Mouse (Mus musculus) limb, embryonic 12.5 days (tissue): Measurements from ENCODE around the gene Tnrc6c. TPM values are rescaled to one million over a fixed set of nuclear protein-coding genes. Genes with fewer than 3 reads are reported as not detected.

Experiments
- ATAC-seq: fragments of 200-750 bp; cut with Nextera tagmentation; 2 replicates; pipeline ENCODE4 v1.8.0; 2017; ENCODE audit warnings: low read depth, moderate TSS enrichment; ENCODE audit not compliant: insufficient number of reproducible peaks, insufficient read depth, low FRiP score, low TSS enrichment
- H3K27ac ChIP-seq: fragments of 300-500 bp; sonication (generic); 2 replicates; pipeline ENCODE4 v1.5.1; 2016; ENCODE audit warnings: mild to moderate bottlenecking, moderate library complexity
- H3K27me3 ChIP-seq: fragments of 300-500 bp; sonication (generic); 2 replicates; pipeline ENCODE4 v1.6.1; 2016; ENCODE audit warnings: mild to moderate bottlenecking, moderate library complexity
- H3K36me3 ChIP-seq: fragments of 300-500 bp; sonication (generic); 2 replicates; pipeline ENCODE4 v1.6.1; 2016; ENCODE audit warnings: mild to moderate bottlenecking, moderate library complexity
- H3K4me1 ChIP-seq: fragments of 300-500 bp; sonication (generic); replicated peaks from 2 replicates; pipeline ENCODE4 v1.6.1; 2016
- H3K4me2 ChIP-seq: fragments of 300-500 bp; sonication (generic); 2 replicates; pipeline ENCODE4 v1.6.1; 2016; ENCODE audit warnings: mild to moderate bottlenecking, moderate library complexity
- H3K4me3 ChIP-seq: fragments of 300-500 bp; sonication (generic); replicated peaks from 2 replicates; pipeline ENCODE4 v1.5.1; 2016; ENCODE audit warnings: mild to moderate bottlenecking
- H3K9ac ChIP-seq: fragments of 300-500 bp; sonication (generic); replicated peaks from 2 replicates; pipeline ENCODE4 v1.6.1; 2016; ENCODE audit warnings: mild to moderate bottlenecking, moderate library complexity
- H3K9me3 ChIP-seq: fragments of 300-500 bp; sonication (generic); 2 replicates; pipeline ENCODE4 v1.6.1; 2016; ENCODE audit warnings: mild to moderate bottlenecking, moderate library complexity
- WGBS: fragments of 180-500 bp; shearing (Covaris S2); methylation state at CpG from one replicate; pipeline ENCODE4 v1.1.7; 2016; 5-methylcytosine and 5-hydroxymethylcytosine counted together
- polyA plus RNA-seq: library from polyadenylated mRNA; unstranded; fragments of >200 nt; fragmentation: Nextera tagmentation; extraction: Ambion mirVana; gene quantifications from 2 replicates; pipeline ENCODE4 v1.2.1, GENCODE M21; 2016

The Tnrc6c gene
- polyA plus RNA-seq, 1 experiment from 2014 or later, result 22.6 TPM

GRCm38 (mm10) chr11:117769683-117770047 lies 115.6 kb downstream of the Tnrc6c start:
- Histone ChIP-seq H3K9ac (no peak overlapping the region), H3K4me2 (no peak overlapping the region), H3K4me3 (no peak overlapping the region), H3K27me3 (no peaks in the 10 kb centered on the region), H3K4me1 (no peaks in the 10 kb centered on the region), H3K27ac (no peak overlapping the region), H3K36me3 (peaks cover 61% of the 10 kb centered on the region), H3K9me3 (no peaks in the 10 kb centered on the region)
- ATAC-seq, result no peak
- 87% methylated on average over 7 of the region's 7 CpGs for WGBS

DNA sequence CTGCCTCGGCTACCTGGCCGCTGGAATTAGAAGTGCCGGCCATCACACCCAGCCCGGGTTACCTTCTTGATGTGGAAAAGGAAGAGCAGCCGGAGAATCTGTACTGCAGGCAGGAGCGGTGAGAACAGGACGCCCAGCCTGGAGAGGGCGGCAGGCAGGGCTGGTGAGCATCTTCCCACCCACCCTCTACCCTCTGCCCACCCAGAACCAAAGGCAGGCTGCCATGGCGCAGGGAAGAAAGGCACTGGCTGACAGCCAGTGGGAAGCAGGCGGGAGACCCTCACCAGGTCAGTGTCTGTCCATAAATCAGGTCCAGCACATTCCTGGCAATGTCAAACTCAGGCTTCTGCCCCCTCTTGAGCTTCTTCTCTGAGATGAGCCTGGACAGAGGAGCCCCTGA lies 116.3 kb downstream of the Tnrc6c start:
- Histone ChIP-seq H3K36me3 (peaks cover 61% of the 10 kb centered on the region), H3K9me3 (no peaks in the 10 kb centered on the region), H3K4me3 (no peak overlapping the region), H3K9ac (no peak overlapping the region), H3K27ac (no peak overlapping the region), H3K4me1 (no peaks in the 10 kb centered on the region), H3K27me3 (no peaks in the 10 kb centered on the region), H3K4me2 (no peak overlapping the region)
- ATAC-seq, result no peak
- 77% methylated on average over 10 of the region's 10 CpGs for WGBS

DNA sequence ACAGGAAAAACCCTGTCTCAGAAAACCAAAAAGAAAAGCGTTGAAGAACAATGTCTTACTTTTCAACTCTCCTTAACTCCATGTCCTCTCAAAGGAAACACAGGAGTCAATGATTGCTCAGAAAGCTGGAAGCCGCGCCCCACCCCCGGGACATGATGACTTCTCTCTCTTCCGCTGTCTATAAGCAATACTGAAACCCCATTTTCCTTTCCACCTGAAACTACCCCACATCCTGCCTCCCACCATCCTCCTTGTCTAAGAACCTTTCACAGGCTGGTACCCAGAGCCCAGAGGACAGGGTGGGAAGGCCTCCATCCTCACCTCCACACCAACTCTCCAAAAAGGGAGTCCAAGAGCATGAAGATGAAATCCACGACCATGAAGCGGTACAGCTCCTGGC lies 118.3 kb downstream of the Tnrc6c start:
- H3K4me3 ChIP-seq, result no peak overlapping the region
- H3K9ac ChIP-seq, result no peak overlapping the region
- peaks cover 62% of the 10 kb centered on the region for H3K36me3 ChIP-seq
- WGBS, result 95% methylated on average over 7 of the region's 7 CpGs
- no peaks in the 10 kb centered on the region for H3K4me1 ChIP-seq
- H3K9me3 ChIP-seq, result no peaks in the 10 kb centered on the region
- no peak for ATAC-seq
- H3K27me3 ChIP-seq, result no peaks in the 10 kb centered on the region
- H3K27ac ChIP-seq, result no peak overlapping the region
- H3K4me2 ChIP-seq, result no peak overlapping the region

- 92% methylated on average over 10 of the region's 10 CpGs for WGBS
- no peak for ATAC-seq
- Histone ChIP-seq H3K4me2 (no peak overlapping the region), H3K36me3 (peaks cover 68% of the 10 kb centered on the region), H3K27ac (no peak overlapping the region), H3K9ac (no peak overlapping the region), H3K9me3 (no peaks in the 10 kb centered on the region), H3K4me3 (no peak overlapping the region), H3K4me1 (peaks cover 19% of the 10 kb centered on the region), H3K27me3 (no peaks in the 10 kb centered on the region)
These were observed 120.8 kb downstream of the Tnrc6c start for GRCm38 (mm10) chr11:117774925-117775324.

DNA sequence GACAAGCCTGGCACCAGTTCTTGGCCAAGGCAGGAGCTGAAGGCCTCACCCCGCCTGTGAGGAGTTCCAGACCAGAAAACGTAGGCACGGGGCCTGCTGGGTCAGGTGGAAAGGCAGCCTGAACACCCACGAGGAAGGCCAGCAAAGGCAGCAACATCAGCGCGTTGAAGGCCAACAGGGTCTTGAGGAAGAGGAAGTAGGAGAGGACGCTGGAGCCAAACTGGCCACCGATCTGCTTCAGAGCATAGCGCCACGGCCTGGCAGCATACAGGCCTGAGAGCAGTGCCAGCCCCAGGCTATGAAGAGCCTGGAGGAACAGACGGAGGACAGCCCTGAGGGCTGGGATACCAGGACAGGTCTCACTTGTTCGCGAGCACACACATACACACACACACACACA lies 121.5 kb downstream of the Tnrc6c start:
- no peaks in the 10 kb centered on the region for H3K9me3 ChIP-seq
- H3K4me1 ChIP-seq, result peaks cover 25% of the 10 kb centered on the region
- H3K27me3 ChIP-seq, result no peaks in the 10 kb centered on the region
- no peak overlapping the region for H3K9ac ChIP-seq
- H3K4me2 ChIP-seq, result no peak overlapping the region
- 89% methylated on average over 13 of the region's 13 CpGs for WGBS
- no peak overlapping the region for H3K4me3 ChIP-seq
- H3K36me3 ChIP-seq, result peaks cover 63% of the 10 kb centered on the region
- no peak for ATAC-seq
- no peak overlapping the region for H3K27ac ChIP-seq

DNA sequence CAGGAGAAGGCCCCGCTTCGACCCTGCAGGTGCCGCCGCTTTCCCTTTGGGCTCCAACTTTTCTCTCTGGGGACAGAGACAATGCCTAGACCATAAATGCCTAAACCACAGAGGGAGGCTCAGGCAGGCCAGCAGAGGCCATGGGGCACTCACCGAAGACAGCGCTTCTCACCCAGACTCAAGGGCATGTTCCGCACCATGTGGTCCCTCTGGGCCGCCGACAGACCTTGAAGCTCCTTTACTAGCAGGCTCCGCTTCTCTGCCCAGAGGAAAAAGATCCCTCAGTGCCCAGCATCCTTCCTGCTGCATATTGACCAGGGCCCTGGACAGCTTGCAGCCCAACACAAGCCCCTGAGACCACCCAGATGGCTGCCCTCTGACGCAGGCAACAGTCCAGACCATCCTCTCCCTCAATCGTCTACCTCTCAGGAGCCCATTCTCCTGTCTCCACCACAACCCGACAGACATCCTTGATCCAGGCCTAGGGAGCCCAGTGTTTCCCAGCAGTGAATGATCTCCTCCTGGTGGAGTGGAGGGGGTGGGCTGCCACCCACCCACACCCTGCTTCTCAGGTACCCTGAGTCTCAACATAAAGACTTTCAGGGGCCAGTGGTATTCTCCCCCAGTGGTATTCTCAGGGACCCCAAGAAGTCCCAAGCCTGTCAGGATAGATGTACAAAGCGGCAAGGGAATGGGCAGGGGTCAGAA lies 122.2 kb downstream of the Tnrc6c start:
- H3K4me3 ChIP-seq, result no peak overlapping the region
- H3K36me3 ChIP-seq, result peaks cover 60% of the 10 kb centered on the region
- no peaks in the 10 kb centered on the region for H3K9me3 ChIP-seq
- H3K4me1 ChIP-seq, result peaks cover 31% of the 10 kb centered on the region
- WGBS, result 91% methylated on average over 14 of the region's 14 CpGs
- no peak overlapping the region for H3K9ac ChIP-seq
- H3K27me3 ChIP-seq, result no peaks in the 10 kb centered on the region
- H3K4me2 ChIP-seq, result no peak overlapping the region
- no peak overlapping the region for H3K27ac ChIP-seq
- ATAC-seq, result no peak

- Histone ChIP-seq H3K4me3 (no peak overlapping the region), H3K4me2 (no peak overlapping the region), H3K27me3 (peaks cover 7% of the 10 kb centered on the region), H3K9me3 (no peaks in the 10 kb centered on the region), H3K36me3 (peaks cover 54% of the 10 kb centered on the region), H3K9ac (no peak overlapping the region), H3K4me1 (peaks cover 40% of the 10 kb centered on the region), H3K27ac (no peak overlapping the region)
- WGBS, result 87% methylated on average over 5 of the region's 5 CpGs
- ATAC-seq, result no peak
These were observed 123.0 kb downstream of the Tnrc6c start for GRCm38 (mm10) chr11:117777111-117777510.

- Histone ChIP-seq H3K9me3 (no peaks in the 10 kb centered on the region), H3K27ac (no peak overlapping the region), H3K27me3 (peaks cover 16% of the 10 kb centered on the region), H3K4me3 (no peak overlapping the region), H3K4me1 (peaks cover 45% of the 10 kb centered on the region), H3K4me2 (no peak overlapping the region), H3K9ac (no peak overlapping the region), H3K36me3 (peaks cover 51% of the 10 kb centered on the region)
- ATAC-seq, result no peak
- WGBS, result 96% methylated on average over 11 of the region's 11 CpGs
These were observed 123.9 kb downstream of the Tnrc6c start for GRCm38 (mm10) chr11:117778031-117778430.

- Histone ChIP-seq H3K4me3 (peak overlapping the region; percentile 54), H3K27ac (peak overlapping the region; percentile 86), H3K4me2 (peak overlapping the region; percentile 98), H3K27me3 (peaks cover 25% of the 10 kb centered on the region), H3K36me3 (peaks cover 42% of the 10 kb centered on the region), H3K9ac (peak overlapping the region; percentile 70), H3K4me1 (peaks cover 52% of the 10 kb centered on the region), H3K9me3 (no peaks in the 10 kb centered on the region)
- no peak; the same call in 1 of the 2 replicates for ATAC-seq
- 46% methylated on average over 12 of the region's 12 CpGs for WGBS
These were observed 124.9 kb downstream of the Tnrc6c start for GRCm38 (mm10) chr11:117778851-117779433.

DNA sequence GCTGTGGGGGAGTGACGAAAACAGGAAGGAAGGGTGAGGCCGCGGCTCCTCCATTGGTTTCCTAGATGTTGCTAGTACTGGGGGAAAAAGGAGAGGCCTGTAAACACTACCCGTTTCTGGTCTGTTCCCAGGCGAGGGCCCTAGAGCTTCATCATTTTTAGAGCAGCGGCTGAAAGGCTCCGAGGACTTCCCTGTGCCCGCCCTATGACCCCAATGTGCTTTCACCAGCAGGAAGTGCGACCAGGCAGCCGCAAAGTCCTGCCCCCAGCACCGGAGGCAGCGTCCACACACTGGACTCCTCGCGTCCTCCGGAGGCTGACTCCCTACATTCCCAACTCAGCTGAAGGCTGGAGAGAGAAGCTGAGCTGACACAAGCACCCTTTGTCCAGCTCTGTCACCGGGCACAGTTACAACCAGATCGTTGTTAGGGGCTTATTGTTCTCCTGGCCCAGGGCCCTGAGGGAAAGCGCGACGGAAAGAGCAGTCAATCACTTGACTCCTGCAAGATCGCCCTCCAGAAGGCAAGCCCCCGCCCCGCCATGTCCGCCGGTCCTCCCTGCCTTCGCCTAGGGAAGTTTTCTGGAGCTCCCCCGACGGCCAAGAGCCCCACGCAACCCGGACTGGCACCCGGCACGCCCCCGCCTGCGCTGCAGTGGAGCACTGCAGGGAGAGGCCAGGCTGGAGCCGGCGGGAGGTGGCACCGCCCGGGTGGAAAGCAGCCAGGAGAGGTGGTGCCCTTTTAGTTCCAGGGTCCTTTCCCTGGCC lies 125.5 kb downstream of the Tnrc6c start:
- Histone ChIP-seq H3K9ac (peak overlapping the region; percentile 70), H3K4me1 (peaks cover 52% of the 10 kb centered on the region), H3K9me3 (no peaks in the 10 kb centered on the region), H3K27ac (peak overlapping the region; percentile 86), H3K4me3 (peak overlapping the region; percentile 54), H3K27me3 (peaks cover 32% of the 10 kb centered on the region), H3K4me2 (peak overlapping the region; percentile 98), H3K36me3 (peaks cover 35% of the 10 kb centered on the region)
- peak; percentile 23; the same call in 1 of the 2 replicates for ATAC-seq
- WGBS, result 2% methylated on average over 38 of the region's 38 CpGs

- peak overlapping the region; percentile 70 for H3K9ac ChIP-seq
- peak overlapping the region; percentile 54 for H3K4me3 ChIP-seq
- H3K27ac ChIP-seq, result peak overlapping the region; percentile 86
- H3K27me3 ChIP-seq, result peaks cover 32% of the 10 kb centered on the region
- 0 out of 2 replicates have a peak, but pooled peaks have one; percentile 12 for ATAC-seq
- H3K9me3 ChIP-seq, result no peaks in the 10 kb centered on the region
- peak overlapping the region; percentile 98 for H3K4me2 ChIP-seq
- H3K36me3 ChIP-seq, result peaks cover 29% of the 10 kb centered on the region
- 1% methylated on average over 17 of the region's 17 CpGs for WGBS
- peaks cover 52% of the 10 kb centered on the region for H3K4me1 ChIP-seq
These were observed 126.1 kb downstream of the Tnrc6c start for GRCm38 (mm10) chr11:117780199-117780515.
